Mouse (Mus musculus) left cerebral cortex, postnatal 10 days (tissue): ENCODE data around the gene Arpc2. TPM values are rescaled to one million over a fixed set of nuclear protein-coding genes. Genes with fewer than 3 reads are reported as not detected.

ENCODE experiments used
- DNase-seq, 2 experiments: peaks; one replicate each; pipeline ENCODE4 v3.0.0; 2021 to 2022; ENCODE audit warnings: low spot score in 2 of 2, mixed read lengths in 1 of 2; ENCODE audit errors: extremely low spot score in 1 of 2
- intact Hi-C: fragments of 180-260 bp; cut with DNase I; formaldehyde crosslinking; loops from one replicate; pipeline ENCODE4 v1.15.1; 2025
- total RNA-seq, 2 experiments: library from RNA; stranded (reverse); gene quantifications; 2 replicates each; pipeline ENCODE4 v1.2.3; 2021

Arpc2 gene
- total RNA-seq, 2 experiments from 2014 or later: 316 to 324 TPM

DNA sequence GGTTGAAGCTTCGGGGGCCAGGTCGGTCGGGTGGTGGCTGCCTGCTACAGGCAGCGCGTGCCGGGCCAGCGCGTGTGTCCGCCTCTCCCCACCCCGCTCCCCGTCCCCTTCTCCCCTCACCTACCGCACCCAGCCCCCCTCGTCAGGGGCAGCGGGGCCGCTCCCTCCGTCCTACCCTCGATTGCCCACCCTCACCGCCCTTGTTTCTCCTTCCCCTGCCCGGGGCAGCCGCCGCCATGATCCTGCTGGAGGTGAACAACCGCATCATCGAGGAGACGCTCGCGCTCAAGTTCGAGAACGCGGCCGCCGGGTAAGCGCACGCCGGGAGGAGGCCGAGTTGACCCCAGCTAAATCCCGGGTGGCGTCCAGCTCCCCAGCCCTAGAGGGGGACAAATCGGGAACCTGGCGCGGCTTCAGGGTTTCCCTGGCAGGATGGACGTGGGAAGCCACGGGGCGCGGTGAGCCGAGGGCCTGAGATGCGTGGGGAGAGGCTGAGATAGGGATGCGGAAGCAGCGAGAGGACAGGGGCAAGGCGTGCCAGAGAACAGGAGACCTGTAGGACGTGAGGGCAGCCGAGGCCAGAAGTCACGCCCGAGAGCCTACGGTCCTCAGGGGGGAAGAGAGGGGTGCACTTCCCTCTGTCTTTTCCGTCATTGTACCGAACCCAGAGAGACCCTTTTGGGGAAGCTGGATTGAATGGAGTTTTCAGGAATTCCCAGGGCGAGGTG lies 870 bp downstream of the Arpc2 start:
- intact Hi-C loops: no loop called here
- DNase-seq: peak in 1 of 2 experiments; percentile 72

- intact Hi-C loops: no loop called here
- DNase-seq: no peak
These were observed 1.8 kb downstream of the Arpc2 start for GRCm38 (mm10) chr1:74237671-74238070.

GRCm38 (mm10) chr1:74238136-74238535 lies 2.3 kb downstream of the Arpc2 start:
- intact Hi-C loops: no loop called here
- no peak for DNase-seq

- intact Hi-C loops: no loop called here
- DNase-seq: no peak
These were observed 3.3 kb downstream of the Arpc2 start for GRCm38 (mm10) chr1:74239162-74239561.

GRCm38 (mm10) chr1:74239618-74240017 lies 3.7 kb downstream of the Arpc2 start:
- DNase-seq: peak in 1 of 2 experiments; percentile 33
- intact Hi-C loops: no loop called here

GRCm38 (mm10) chr1:74240311-74240710 lies 4.4 kb downstream of the Arpc2 start:
- peak; percentile 52 to 68 for DNase-seq

GRCm38 (mm10) chr1:74240832-74241231 lies 4.9 kb downstream of the Arpc2 start:
- intact Hi-C loops: no loop called here
- no peak for DNase-seq

More at GRCm38 (mm10) chr1:74240311-74240710, 4.4 kb downstream of the Arpc2 start:
- intact Hi-C loops: no loop called here

DNA sequence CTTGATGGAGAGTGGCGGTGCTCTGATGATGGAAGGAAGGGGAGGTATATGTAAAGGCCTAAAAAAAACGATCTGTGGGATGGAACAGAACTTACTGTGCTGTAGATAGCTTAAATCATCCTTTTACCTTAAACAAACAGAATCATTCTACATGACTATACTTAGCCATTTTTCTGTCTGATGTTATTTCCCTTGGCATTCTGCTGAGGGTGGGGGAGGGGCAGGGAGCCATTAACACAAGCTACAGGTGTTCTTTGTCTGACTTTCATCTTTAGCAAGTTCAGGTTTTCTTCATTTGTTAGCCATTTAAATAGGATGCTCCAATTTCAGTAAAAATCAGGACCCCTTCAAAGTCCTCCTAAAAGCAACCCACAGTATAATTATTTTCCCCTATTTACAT lies 9.6 kb downstream of the Arpc2 start:
- DNase-seq: no peak
- intact Hi-C loops: no loop called here

- DNase-seq: no peak
- intact Hi-C loops: no loop called here
These were observed 12.9 kb downstream of the Arpc2 start for GRCm38 (mm10) chr1:74248799-74249198.

DNA sequence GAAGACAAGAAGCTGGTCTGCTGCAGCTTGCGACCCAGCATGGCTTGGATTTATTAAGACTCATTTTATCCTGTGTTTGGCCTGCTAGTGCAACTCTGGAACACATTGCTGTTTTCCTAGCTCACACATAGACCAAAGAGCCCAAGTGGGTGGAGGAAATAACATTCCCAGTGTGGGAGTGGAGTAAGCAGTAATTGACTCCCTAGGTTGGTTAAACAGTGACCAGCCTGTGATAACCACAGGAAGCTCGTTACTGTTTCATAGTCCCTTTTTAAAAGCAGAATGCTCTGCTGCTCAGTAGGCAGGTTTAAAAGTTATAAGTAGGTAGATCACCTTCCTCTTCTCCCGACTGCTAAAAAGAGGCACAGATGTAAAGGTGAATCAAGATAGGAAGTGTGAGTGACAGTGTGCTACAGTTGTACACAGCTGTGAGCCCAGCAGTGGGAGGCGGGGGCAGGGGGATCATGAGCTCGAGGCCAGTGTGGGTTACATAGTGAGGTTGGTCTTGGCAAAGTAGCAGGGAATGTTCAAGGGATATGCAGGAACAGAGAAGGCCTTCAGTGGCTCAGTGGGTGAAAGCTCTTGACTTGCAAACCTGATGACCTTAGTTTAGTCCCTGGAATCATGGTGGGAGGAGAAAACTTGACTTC lies 13.6 kb downstream of the Arpc2 start:
- DNase-seq: no peak
- intact Hi-C loops: no loop called here

GRCm38 (mm10) chr1:74250096-74250495 lies 14.2 kb downstream of the Arpc2 start:
- intact Hi-C loops: no loop called here
- no peak for DNase-seq

- intact Hi-C loops: no loop called here
These were observed 19.9 kb downstream of the Arpc2 start for GRCm38 (mm10) chr1:74255704-74256345.

DNA sequence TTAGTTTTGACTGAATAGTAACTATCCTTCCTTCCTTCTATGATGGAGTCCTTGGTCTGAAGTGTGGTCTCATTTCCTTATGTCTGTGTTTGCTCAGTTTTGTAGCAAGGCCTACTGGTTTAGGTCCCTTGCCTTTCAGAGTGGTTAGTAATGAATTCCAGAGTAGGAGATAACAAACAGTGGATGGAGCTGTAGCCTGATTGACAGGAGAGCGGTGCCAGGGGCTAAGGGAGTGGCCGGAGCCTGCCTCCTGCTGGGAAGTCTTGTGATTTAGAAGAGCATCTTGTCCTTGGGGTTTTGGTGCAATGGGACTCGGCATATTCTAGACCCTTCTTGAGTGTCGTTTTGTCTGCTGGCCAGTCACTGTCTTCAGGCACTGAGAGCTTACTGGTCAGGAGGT lies 20.9 kb downstream of the Arpc2 start:
- intact Hi-C loops: no loop called here
- DNase-seq: no peak

More at GRCm38 (mm10) chr1:74255704-74256345, 19.9 kb downstream of the Arpc2 start:
- DNase-seq: no peak

DNA sequence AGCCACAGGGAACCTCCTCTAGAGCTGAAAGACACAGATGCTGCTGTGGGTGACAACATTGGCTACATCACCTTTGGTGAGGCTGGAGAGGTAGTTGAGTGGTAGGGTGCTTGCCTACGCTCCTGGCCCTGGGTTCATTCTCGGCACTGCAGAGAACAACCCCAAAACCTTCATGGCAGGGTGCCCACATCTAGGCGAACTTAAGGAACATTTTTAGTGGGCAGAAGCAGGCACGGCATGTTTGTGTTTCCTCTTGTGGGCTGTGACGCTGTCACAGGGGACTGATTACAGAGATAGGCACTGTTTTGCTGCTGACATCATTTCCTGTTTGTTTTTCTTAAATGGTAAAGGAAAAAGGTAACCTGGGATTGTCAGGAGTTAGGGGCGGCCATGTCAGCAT lies 26.6 kb downstream of the Arpc2 start:
- intact Hi-C loops: no loop called here
- no peak for DNase-seq

DNA sequence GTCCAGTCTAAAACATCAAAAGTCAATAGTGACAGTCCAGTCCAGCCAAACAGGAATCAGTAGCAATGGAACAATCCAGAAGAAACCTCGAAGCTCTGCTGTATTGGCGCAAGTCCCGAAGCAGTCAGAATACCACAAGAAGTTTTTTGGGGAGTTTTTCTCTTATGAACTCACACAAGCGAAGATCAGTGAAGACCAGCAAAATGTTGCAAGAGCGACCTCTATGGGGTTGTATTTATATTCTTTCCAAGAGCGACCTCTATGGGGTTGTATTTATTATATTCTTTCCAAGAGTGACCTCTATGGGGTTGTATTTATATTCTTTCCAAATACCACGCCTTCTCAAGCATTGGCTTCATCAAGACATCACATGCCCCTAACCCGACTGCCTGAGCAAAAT lies 32.9 kb downstream of the Arpc2 start:
- intact Hi-C loops: no loop called here
- no peak for DNase-seq

- intact Hi-C loops: no loop called here
- peak in 1 of 2 experiments; percentile 50 for DNase-seq
These were observed 35.8 kb downstream of the Arpc2 start for GRCm38 (mm10) chr1:74271659-74272058.

GRCm38 (mm10) chr1:74275015-74275414 lies 39.1 kb downstream of the Arpc2 start:
- intact Hi-C loops: loop anchor here (5.0 kb wide), 1 partner anchor 68 kb away; no protein-coding TSS in a partner anchor
- DNase-seq: peak in 1 of 2 experiments; percentile 42

- intact Hi-C loops: loop anchor here (5.0 kb wide), 1 partner anchor 70 kb away; no protein-coding TSS in a partner anchor
These were observed 41.2 kb downstream of the Arpc2 start for GRCm38 (mm10) chr1:74277041-74277440.

DNA sequence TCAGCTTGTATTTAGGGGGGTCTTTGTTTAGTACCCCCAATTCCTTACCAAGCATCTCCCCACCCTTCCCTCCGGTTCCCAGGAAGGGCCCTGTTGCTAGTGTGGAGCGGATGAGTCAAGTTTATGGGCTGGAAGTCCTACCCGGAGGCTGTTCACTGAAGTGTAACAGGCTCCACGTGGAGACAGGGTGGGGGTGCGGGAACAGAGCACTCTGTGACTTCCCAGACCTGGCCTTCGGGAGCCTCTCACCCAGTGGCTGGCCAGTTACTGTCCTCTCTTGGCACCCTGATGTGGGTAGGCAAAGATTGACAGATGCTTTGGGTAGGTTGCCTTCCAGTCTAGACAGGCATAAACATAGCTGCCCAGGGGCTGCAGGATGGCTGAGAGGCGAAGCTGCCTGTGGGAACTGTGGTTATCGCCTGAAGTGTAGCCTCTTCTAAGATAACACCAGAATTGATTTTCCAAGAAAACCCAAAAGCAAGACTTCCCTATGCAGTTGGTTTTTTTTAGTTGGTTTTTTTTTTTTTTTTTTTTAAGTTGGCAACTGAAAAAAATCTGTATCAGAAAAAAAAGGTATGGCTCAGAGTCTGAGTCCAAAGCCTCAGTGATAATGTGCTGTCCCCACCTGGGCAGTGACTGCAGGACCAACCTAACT lies 42.1 kb downstream of the Arpc2 start:
- DNase-seq: no peak
- intact Hi-C loops: loop anchor here (5.0 kb wide), 1 partner anchor 71 kb away; no protein-coding TSS in a partner anchor

More at GRCm38 (mm10) chr1:74277041-74277440, 41.2 kb downstream of the Arpc2 start:
- no peak for DNase-seq
